Mouse (Mus musculus) testis, postnatal 14 days (tissue): ENCODE data around the gene Zwilch.
"Not testable (repeated sequence)": the region's sequence is repeated elsewhere in the genome, so short reads cannot be mapped to it uniquely, and the experiment has no call there.

Source experiments
- DNase-seq: peaks from one replicate; pipeline ENCODE4 v3.0.0; 2021; ENCODE audit warnings: low spot score

The Zwilch gene

DNA sequence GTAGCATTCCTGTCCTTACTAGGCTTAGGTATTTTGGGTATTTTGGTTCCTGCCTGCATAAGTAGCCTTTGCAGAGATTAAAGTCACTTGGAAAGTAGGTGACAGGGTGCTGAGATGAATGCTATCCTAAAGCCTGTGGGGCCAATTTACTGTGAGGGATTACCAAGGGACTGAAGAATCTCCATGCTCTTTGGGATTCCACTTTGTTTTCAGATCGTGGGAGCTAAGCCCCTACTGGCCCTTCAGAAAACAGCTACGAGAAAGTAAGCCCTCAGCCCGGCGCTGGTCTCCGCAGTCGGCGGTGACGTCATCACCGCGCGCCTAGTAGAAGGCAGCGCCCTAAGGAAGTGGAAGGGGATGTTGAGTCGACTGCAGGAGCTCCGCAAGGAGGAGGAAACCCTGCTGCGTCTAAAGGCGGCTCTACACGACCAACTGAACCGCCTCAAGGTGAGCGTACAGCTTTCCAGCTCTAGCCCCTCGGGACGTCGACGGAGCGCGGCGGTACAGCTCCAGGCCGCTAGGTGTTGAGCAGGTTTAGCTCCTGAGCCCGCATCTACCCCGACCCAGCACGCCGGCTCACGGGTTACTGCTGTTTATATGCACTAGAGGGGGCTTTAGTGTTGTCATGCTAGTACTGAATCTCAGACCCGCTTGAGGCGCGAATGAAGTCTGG, 6.2 kb upstream of the Zwilch start, which contains the start of gene Snapc5:
Snapc5 (plus strand) TSS at position 301 of the 673 bp plus-strand sequence.
- DNase-seq = peak; percentile 90

DNA sequence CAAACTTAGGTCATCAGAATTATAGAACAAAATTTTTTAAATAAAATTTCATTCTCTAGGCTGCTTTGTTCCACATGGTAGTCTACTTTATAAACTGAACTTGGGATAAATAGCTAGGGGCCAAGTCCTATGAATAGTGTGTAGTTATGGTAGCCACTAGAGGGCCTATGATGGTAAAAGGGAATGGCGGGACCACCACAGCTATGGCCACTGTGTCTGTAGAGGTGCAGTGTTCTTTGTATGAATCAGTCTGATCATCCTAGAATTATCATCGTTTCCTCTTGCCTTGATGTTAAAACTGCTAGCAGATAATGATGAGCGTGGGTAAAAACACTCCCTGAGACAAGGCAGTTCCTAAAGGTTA, 5.7 kb upstream of the Zwilch start:
- no peak for DNase-seq

GRCm38 (mm10) chr9:64175378-64175777, 2.5 kb upstream of the Zwilch start:
- no peak for DNase-seq

DNA sequence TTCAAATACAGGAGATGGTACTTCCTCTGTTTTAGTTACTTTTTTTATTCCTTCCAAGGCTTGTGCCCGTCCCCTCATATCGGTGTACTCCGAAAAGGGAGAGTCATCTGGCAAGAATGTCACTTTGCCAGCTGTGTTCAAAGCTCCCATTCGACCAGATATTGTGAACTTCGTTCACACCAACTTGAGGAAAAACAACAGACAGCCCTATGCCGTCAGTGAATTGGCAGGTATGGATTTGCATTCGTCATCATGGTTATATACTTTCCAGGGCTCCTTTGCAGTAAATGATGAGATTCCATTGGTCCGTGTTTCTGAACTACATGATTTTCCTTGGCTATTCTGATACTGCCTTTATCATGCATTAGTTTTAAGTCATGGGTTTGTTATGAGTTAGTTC, 1.9 kb upstream of the Zwilch start:
- no peak for DNase-seq

DNA sequence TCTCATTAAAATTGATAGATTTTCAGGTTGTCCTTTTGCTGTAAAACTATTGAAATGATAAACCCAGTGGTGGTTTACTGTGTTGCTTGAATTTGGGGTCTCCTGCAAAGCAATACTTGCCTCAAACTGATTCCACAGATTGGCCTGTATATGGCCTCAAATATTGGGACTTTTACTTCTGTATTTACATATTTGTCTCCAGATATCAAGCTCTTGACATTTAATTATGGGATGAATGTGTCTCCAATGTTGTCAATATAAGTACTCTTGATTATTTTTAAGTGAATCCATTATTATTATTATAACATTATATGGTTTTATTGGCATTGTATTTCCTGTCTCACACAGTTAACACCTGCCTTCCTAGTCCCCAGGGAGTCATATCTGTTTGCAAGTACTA, 1.4 kb upstream of the Zwilch start:
- DNase-seq = no peak

GRCm38 (mm10) chr9:64173666-64174220, 839 bp upstream of the Zwilch start:
- DNase-seq = no peak

- no peak for DNase-seq
Measured at GRCm38 (mm10) chr9:64172145-64172815, 624 bp downstream of the Zwilch start.

DNA sequence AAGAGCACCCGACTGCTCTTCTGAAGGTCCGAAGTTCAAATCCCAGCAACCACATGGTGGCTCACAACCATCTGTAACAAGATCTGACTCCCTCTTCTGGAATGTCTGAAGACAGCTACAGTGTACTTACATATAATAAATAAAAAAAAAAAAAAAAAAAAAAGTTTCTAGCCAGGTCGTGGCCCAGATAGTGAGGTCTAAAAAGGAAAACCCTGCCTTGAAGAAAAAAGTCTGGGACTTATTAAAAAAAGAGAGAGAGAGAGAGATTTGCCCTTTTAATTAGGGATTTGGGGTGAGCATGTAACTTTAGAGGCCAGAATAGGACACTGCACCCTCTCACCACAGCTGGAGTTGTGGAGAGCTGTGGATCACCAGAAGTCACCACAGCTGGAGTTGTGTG, 2.9 kb downstream of the Zwilch start:
- not testable (repeated sequence) for DNase-seq

DNA sequence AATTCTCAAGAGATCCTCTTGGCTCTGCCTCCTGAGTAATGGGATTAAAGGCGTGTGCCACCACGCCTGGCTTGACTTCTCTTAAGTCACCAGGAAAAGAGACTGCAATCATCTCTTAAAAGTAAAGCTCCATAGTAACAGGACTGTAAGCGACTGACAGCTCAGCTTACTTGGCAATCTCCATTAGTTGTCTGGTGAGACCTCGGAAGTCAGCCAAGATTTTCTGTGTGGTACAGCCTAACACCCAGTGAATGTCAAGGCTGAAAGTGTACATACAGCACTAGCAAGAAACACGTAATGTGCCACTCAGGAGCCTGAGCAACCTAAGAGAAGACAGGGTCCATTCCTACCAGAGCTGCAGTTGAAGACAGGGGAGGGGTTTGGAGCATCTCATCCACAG, 12.4 kb downstream of the Zwilch start:
- no peak for DNase-seq

DNA sequence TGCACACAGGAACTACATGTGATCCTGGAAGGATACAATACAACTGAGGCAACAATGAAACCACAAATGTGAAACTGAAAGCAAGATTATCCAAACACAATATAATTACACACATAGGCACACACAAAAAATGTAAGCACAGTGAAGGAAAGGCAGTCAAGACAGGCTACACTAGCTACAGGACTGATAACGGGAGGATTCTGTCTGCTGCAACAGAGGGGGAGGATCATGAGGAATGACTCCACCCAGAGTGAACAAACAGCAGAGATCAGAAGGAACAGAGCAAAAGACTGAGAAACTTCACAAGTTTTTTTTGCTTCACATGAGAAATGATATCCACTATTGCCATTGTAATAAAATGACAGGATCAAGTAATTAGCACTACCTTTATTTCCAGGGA, 16.3 kb downstream of the Zwilch start:
- no peak for DNase-seq

DNA sequence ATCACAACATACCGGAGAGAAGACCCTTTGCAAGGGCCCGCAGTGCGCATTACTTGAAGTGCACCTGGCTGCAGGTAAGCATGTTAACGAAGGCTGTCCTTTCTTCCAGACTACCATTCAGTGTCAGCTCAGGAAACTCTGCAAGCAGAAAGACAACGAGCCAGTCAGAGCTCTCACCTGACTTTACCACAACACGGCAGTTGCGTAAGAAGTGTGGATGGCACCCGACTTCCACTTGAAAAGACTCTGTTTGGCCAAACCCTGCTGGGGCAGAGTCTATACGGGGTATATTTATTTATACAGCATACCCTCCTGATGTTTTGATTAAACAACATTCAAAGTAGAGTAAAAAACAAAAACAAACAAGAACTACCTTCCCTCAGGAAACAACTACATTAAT, 33.0 kb downstream of the Zwilch start:
- no peak for DNase-seq

DNA sequence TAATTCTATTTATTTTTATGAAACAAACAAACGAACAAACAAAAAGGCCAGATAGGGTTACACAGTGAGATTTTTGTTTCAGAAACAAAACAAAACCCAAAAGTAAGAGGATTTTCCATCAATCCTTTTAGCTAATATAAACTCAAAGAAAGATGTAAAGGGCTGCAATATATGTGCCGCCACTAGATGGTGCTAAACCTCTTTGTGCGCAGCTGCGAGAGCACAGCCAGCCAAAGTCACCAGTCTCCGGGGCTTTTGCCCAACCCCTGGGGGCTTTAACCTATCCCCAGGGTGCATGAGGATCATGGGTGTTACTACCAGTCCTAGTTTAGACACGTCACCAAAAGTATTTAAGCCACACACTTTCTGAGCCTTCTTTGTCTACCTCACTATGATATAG, 34.0 kb downstream of the Zwilch start:
- DNase-seq = not testable (repeated sequence)

GRCm38 (mm10) chr9:64131623-64132022, 41.3 kb downstream of the Zwilch start:
- no peak for DNase-seq

GRCm38 (mm10) chr9:64126121-64126520, 46.8 kb downstream of the Zwilch start:
- no peak for DNase-seq

DNA sequence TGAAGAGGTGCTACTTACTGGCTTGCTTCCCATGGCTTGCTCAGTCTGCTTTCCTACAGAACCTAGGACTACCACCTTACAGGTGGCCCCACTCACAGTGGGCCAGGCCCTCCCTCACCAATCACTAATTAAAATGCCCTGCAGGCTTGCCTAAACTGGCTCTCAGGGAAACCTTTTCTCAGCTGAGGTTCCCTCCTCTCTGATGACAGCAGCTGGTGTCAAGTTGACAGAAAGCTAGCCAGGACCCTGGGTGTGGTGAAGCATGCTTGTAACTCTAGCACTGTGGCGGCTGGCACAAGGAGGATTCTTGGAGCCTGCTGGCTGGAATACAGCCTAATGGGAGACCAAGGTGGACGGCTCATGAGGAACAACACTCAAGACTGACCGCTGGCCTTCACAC, 47.6 kb downstream of the Zwilch start:
- DNase-seq = no peak

DNA sequence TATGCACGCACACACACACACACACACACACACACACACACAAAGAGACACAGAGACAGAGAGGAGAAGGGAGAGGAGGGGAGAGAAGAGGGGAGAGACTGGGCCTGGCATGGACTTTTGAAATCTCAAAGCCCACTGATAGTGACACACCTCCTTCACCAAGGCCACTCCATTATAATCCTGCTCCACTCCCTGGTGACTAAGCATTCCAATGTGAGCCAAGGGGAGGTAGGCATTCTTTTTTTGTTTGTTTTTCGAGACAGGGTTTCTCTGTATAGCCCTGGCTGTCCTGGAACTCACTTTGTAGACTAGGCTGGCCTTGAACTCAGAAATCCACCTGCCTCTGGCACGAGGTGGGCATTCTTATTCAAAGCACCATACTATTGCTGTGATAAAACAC, 48.1 kb downstream of the Zwilch start:
- DNase-seq = not testable (repeated sequence)

GRCm38 (mm10) chr9:64122601-64123000, 50.3 kb downstream of the Zwilch start:
- no peak for DNase-seq

- DNase-seq = peak; percentile 71
Measured at GRCm38 (mm10) chr9:64120584-64121277, 52.2 kb downstream of the Zwilch start.

GRCm38 (mm10) chr9:64119898-64120297, 53.0 kb downstream of the Zwilch start:
- peak; percentile 80 for DNase-seq

- DNase-seq = no peak
Measured at GRCm38 (mm10) chr9:64116876-64117275, 56.0 kb downstream of the Zwilch start, which contains the start of gene Lctl. Lctl (plus strand) TSS chr9:64117147.

DNA sequence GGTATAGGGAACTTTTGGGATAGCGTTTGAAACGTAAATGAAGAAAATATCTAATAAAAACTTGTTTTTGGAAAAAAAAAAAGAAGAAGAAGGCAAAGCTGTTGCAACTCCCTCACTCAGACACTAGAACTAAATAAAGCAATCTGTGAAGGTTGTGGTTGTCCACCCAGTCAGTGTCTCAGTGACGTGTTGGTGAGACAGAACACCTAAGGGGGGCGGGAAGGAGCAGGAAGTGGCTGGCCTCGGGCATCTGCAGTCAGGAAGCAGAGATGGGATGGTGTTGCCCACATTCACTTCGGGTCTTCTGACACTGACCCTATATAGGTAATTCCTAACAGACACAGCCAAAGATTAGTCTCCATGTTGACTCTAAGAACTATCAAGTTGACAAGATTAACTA, 57.1 kb downstream of the Zwilch start:
- no peak for DNase-seq

DNA sequence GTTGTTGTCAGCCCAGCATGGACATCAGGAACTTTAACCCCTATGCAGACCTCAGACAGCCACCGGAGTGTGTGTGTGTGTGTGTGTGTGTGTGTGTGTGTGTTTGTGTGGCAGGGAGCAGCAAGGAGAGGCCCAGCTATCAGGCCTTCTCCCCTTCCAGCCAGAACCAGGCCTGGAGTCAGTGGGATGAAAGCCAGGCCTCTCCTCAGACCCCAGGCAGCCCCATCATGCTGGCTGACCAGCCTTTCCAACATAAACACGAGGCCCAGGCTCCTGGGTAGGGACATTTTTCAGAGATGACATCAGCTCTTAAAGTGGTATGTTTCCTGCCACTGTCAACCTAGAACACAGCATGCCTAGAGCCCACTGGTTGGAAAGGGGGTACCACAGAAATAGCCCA, 58.3 kb downstream of the Zwilch start:
- DNase-seq = no peak

DNA sequence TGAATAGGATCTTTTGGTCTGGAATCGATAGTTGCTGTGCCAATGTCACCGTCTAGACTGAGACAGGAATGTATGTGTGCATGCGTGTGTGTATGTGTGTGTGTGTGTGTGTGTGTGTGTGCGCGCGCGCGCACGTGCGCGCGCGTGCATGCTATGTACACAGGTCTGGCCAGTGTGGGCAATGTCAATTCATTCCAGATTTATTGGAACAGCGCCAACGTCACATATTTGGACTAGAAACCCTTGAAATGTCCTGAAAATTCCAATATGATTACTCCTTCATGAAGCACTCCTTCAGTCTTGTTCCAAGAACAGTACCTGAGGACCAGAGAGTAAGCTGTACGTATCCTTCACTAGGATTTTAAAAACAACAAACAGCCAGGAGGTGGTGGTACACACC, 62.4 kb downstream of the Zwilch start:
- DNase-seq = no peak
